In the genomic region with DNA sequence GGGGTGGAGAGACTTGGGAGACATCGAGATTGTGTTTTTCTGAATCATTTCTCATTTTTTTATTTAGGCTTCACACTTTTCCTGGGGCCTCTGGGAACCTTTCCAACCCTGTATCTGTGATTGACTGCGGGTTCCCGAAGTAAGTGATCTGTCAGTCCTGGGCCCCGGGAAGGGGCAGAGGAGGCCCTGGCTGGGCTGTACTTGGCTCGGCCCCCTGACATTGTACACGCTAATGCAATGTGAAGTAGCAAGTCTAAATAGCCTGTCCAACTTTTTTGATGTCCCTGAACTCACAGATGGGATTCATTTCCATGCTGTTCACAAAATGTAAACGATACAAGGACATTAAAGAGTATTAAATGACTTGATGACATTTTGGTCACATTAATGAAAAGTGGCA, we compare ENCODE assay signal across 15 mouse cellular contexts.
DNase-seq lines count a peak whose midpoint lies in the region; ATAC-seq and TF ChIP-seq lines count a peak whose summit lies in the region.
"Had no signal": no experiment of that assay in that cellular context is flagged by ENCODE, and none has a peak within 500 bp of the region (broad histone marks: within the 10 kb centered on the region; RNA-seq: fewer than 3 reads in every experiment).

No protein-coding gene starts in this region.

- no peaks in the 10 kb centered on the region for H3K9me3 ChIP-seq in heart, embryonic 15.5 days (replicated peaks)
- H3K9me3 ChIP-seq in heart, embryonic 11.5 days (replicated peaks; ENCODE audit: control insufficient read depth, low read length), result no peaks in the 10 kb centered on the region
- H3K9me3 ChIP-seq in embryonic facial prominence, embryonic 13.5 days, result no peaks in the 10 kb centered on the region
- no peaks in the 10 kb centered on the region for H3K9me3 ChIP-seq in liver, embryonic 12.5 days (replicated peaks)
- H3K9me3 ChIP-seq: hindbrain, embryonic 15.5 days; megakaryocyte, embryonic 14.5 days had no signal

- no peak overlapping the region for H3K9ac ChIP-seq in heart, embryonic 15.5 days
- no peak overlapping the region for H3K9ac ChIP-seq in heart, embryonic 11.5 days (ENCODE audit: low read depth, low read length)
- H3K9ac ChIP-seq in embryonic facial prominence, embryonic 13.5 days, result no peak overlapping the region
- no peak overlapping the region for H3K9ac ChIP-seq in liver, embryonic 12.5 days
- H3K9ac ChIP-seq: hindbrain, embryonic 15.5 days had no signal

- H3K4me3 ChIP-seq in heart, embryonic 15.5 days, result no peak overlapping the region
- H3K4me3 ChIP-seq in heart, embryonic 11.5 days (ENCODE audit: low read depth, low read length), result no peak overlapping the region
- no peak overlapping the region for H3K4me3 ChIP-seq in left cerebral cortex, adult 2 months
- H3K4me3 ChIP-seq in embryonic facial prominence, embryonic 13.5 days, result no peak overlapping the region
- no peak overlapping the region for H3K4me3 ChIP-seq in liver, embryonic 12.5 days
- H3K4me3 ChIP-seq: gastrocnemius, adult 2 months; hindbrain, embryonic 15.5 days; megakaryocyte, embryonic 14.5 days; myocyte had no signal

- TF ChIP-seq CTCF in left cerebral cortex, adult 2 months (IDR thresholded peaks at IDR 0.05), result no peak

- H3K27me3 ChIP-seq in heart, embryonic 15.5 days, result no peaks in the 10 kb centered on the region
- no peaks in the 10 kb centered on the region for H3K27me3 ChIP-seq in heart, embryonic 11.5 days (ENCODE audit: control insufficient read depth, insufficient read depth, low read length)
- H3K27me3 ChIP-seq in embryonic facial prominence, embryonic 13.5 days, result peaks cover 13% of the 10 kb centered on the region
- H3K27me3 ChIP-seq in liver, embryonic 12.5 days (replicated peaks), result no peaks in the 10 kb centered on the region
- H3K27me3 ChIP-seq: hindbrain, embryonic 15.5 days; megakaryocyte, embryonic 14.5 days had no signal

- ATAC-seq in heart, embryonic 15.5 days (replicated peaks; ENCODE audit: insufficient number of reproducible peaks, insufficient read depth, low FRiP score, low read depth), result 0 out of 2 replicates have a peak, but pooled peaks have one; percentile 62
- no peak for ATAC-seq in heart, embryonic 11.5 days (replicated peaks; ENCODE audit: insufficient number of reproducible peaks, low FRiP score, low TSS enrichment)
- ATAC-seq in common myeloid progenitor, adult 5-6 weeks (replicated peaks; ENCODE audit: low read depth, poor library complexity, severe bottlenecking), result peak; percentile 37; the same call in 1 of the 2 replicates
- peak; percentile 83 for ATAC-seq in embryonic facial prominence, embryonic 13.5 days (ENCODE audit: insufficient number of reproducible peaks, insufficient read depth, low FRiP score, low TSS enrichment, low read depth)
- no peak for ATAC-seq in liver, embryonic 12.5 days

- no peaks in the 10 kb centered on the region for H3K36me3 ChIP-seq in heart, embryonic 15.5 days
- H3K36me3 ChIP-seq in heart, embryonic 11.5 days (ENCODE audit: control insufficient read depth, insufficient read depth, low read length), result no peaks in the 10 kb centered on the region
- H3K36me3 ChIP-seq in embryonic facial prominence, embryonic 13.5 days, result no peaks in the 10 kb centered on the region
- no peaks in the 10 kb centered on the region for H3K36me3 ChIP-seq in liver, embryonic 12.5 days
- H3K36me3 ChIP-seq: hindbrain, embryonic 15.5 days had no signal

- peaks cover 26% of the 10 kb centered on the region for H3K4me1 ChIP-seq in heart, embryonic 15.5 days (replicated peaks)
- H3K4me1 ChIP-seq in heart, embryonic 11.5 days (ENCODE audit: control insufficient read depth, insufficient read depth, low read length), result peaks cover 18% of the 10 kb centered on the region
- H3K4me1 ChIP-seq in embryonic facial prominence, embryonic 13.5 days, result peaks cover 31% of the 10 kb centered on the region
- no peaks in the 10 kb centered on the region for H3K4me1 ChIP-seq in liver, embryonic 12.5 days

- 18% methylated on average over 7 of the region's 7 CpGs for WGBS in heart, embryonic 15.5 days
- 40% methylated on average over 7 of the region's 7 CpGs for WGBS in heart, embryonic 11.5 days (ENCODE audit: insufficient replicate concordance)
- WGBS in embryonic facial prominence, embryonic 13.5 days, result 13% methylated on average over 7 of the region's 7 CpGs
- 57% methylated on average over 7 of the region's 7 CpGs for WGBS in liver, embryonic 12.5 days (ENCODE audit: insufficient replicate concordance)

- H3K27ac ChIP-seq in heart, embryonic 15.5 days, result peak overlapping the region; percentile 57; the same call in 1 of the 2 replicates
- H3K27ac ChIP-seq in heart, embryonic 11.5 days (ENCODE audit: low read depth, low read length), result no peak overlapping the region
- no peak overlapping the region for H3K27ac ChIP-seq in left cerebral cortex, adult 2 months
- peak overlapping the region; percentile 52 for H3K27ac ChIP-seq in embryonic facial prominence, embryonic 13.5 days
- no peak overlapping the region for H3K27ac ChIP-seq in liver, embryonic 12.5 days
- H3K27ac ChIP-seq: gastrocnemius, adult 2 months; hindbrain, embryonic 15.5 days had no signal

- DNase-seq in left cerebral cortex, postnatal 4 days, result peak; percentile 40
- no peak for DNase-seq in left cerebral cortex, adult 2 months (ENCODE audit: extremely low spot score in 1 of 2, low spot score in 2 of 2)
- DNase-seq in layer of hippocampus, postnatal 14 days (ENCODE audit: low spot score in 2 of 2), result no peak
- DNase-seq: cerebellum, postnatal 14 days; gastrocnemius, adult 2 months; right cerebral cortex, postnatal 14 days; thymus, adult 2 months had no signal

- intact Hi-C loops in left cerebral cortex, postnatal 4 days (cut with DNase I), result no loop called here
- intact Hi-C loops in left cerebral cortex, adult 2 months (cut with DNase I), result no loop called here

- no peak overlapping the region for H3K4me2 ChIP-seq in heart, embryonic 15.5 days
- H3K4me2 ChIP-seq in heart, embryonic 11.5 days, result no peak overlapping the region
- H3K4me2 ChIP-seq in embryonic facial prominence, embryonic 13.5 days, result no peak overlapping the region
- no peak overlapping the region for H3K4me2 ChIP-seq in liver, embryonic 12.5 days
- H3K4me2 ChIP-seq: hindbrain, embryonic 15.5 days had no signal

Comparison
In these comparisons a context has a peak if more than half of its experiments do, and no peak if none do; other contexts are left out.
1. ATAC-seq: peak in heart, embryonic 15.5 days (single experiment), common myeloid progenitor, adult 5-6 weeks (single experiment) and embryonic facial prominence, embryonic 13.5 days (single experiment); none in heart, embryonic 11.5 days (single experiment) and liver, embryonic 12.5 days (single experiment).
2. H3K27ac ChIP-seq: peak in heart, embryonic 15.5 days (single experiment) and embryonic facial prominence, embryonic 13.5 days (single experiment); none in heart, embryonic 11.5 days (single experiment), left cerebral cortex, adult 2 months (single experiment) and liver, embryonic 12.5 days (single experiment).